Mouse (Mus musculus) testis, postnatal 10 days (tissue): ENCODE data around the gene Il10rb.

Source experiments
- DNase-seq: peaks from one replicate; pipeline ENCODE4 v3.0.0; 2021; ENCODE audit warnings: low spot score

The Il10rb gene

DNA sequence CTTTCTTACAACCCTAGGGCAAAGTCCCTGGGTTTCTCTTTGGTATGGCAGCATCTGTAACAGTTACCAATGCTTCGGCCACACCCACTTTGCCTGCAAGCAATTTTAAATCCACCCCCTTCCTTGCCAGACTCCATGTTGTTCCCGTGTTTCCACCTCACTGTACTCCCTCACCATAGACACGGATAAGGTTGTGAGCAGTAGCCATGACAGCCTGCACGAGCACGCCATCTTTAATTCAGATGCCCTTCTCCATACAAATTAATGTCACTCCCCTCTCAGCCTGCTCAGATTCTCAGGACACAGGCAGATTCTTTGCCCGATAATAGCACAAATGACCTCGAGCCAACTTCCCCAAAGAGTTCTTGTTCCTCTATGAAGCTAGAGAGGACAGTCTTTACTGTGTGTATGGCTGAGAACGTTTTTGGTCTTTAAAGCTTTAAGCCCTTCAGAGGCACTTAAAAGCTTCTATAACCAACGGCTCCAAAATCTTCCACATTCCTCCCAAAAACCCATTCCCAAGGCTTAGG is 23.6 kb upstream of the Il10rb start:
- no peak for DNase-seq

DNA sequence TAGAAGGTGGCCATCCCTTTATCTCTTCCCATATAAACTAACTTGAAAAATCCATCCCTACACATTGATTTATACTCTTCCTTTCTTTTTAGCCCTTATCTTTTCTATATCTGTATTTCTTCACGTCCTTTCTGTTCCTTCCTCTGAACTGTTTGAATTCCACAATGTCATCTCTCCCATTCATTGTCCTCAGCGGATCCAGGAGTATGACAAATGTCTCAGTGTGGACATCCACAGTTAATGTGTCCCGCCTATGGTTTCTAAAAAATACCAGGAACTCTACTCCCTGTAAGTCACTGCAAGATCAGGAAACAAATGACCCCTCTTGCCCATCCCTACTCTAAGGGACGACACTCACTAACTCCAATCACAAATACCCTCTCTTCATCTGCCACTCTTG is 21.7 kb upstream of the Il10rb start:
- no peak for DNase-seq

DNA sequence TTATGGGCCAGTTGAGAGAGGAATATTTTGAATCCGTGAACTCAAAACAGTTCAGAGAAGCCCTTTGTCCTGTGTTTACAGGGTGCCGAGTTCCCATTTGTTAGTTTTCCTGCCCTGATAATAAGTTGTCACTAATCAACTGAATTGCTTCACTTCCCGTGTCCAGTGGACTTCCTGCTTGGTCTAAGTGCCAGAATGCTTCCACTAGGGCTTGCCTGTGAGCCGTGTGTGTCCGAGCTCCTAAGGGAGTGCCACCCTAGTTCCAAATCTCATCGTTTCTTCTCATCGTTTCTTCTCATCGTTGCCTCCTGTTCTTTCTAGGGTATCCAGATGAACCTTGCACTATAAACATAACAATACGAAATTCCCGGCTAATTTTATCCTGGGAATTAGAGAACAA is 20.3 kb upstream of the Il10rb start:
- DNase-seq, result no peak

DNA sequence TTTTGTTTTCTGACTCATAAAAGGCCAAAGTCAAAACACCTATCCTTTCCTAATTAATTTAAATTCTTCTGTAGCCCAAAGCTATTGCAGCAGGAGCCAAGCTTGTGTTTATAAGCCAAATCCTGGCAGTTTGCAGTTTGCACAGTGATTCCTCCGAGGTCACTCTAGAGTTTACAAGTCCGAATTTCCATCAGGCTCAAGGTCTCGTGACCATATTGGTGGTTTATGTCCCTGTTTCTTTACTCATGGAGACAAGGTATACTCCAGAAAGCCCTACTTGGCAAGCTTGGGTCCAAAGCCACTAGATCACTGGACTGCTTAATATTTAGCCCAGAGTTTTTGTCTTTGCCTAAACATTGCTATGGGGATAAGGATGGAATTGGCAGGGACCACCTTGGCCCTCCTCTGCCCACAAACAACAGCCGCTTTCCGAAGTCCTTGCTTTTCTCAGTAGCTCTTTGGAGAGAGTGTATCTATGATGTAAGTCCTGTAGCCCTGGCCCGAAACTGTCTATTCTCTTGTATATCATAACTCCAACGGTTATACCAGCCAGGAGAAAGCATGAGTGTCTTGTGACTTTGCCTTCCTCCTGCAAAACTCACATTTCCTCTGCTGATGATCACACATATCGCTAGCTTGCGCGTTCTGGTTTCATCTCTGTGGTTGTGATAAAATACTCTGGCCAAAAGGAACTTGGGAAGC is 19.4 kb upstream of the Il10rb start:
- DNase-seq, result no peak

DNA sequence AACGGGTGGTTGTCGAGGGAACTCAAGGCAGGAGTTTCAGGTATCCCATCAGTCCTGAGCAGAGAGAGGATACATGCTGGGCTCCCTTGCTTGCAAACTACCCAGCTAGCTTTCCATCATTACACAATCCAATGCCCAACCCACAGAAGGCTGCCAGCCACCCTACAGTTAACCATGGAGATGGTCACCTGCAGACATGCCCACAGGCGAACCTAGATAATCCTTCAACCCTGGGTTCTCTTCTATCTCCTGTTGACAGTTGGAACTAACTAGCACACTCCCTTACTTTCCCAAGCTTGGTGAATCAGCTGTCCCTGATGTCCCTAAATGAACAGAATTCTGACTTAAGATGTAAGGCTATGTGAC is 18.9 kb upstream of the Il10rb start:
- no peak for DNase-seq

DNA sequence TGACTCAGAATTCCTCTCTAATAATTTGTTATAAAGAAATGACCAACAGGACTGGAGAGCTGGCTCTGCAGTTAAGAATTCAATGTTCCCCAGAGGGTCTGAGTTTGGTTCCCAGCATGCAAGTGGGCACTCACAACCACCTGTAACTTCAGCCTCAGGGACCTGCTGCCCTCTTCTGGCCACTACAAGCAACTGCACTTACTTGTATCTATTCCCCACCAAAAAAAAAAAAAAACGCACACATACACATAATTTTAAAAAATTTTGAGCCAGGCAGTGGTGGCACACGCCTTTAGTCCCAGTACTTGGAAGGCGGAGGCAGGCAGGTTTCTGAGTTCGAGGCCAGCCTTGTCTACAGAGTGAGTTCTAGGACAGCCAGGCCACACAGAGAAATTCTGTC is 15.9 kb upstream of the Il10rb start:
- DNase-seq, result no peak

DNA sequence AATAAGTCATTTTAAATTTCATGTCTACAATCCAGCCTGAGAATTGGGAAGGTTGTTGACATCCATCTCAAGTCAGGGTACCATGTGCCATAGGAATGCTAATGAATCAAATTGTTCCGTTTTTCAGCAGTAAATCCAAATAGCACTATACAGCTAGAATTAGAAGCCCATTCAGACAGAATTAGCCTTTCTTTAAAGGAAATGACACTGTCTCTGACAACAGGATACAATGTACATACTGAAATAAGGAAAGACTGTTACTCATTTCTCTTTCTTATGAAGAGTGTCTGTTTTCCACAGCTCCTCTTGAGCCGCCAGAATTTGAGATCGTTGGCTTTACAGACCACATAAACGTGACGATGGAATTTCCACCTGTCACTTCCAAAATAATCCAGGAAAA is 14.5 kb upstream of the Il10rb start, which contains the start of gene Gm21970:
Gm21970 (plus strand) TSS at position 301 of the 400 bp plus-strand sequence.
- DNase-seq, result no peak

DNA sequence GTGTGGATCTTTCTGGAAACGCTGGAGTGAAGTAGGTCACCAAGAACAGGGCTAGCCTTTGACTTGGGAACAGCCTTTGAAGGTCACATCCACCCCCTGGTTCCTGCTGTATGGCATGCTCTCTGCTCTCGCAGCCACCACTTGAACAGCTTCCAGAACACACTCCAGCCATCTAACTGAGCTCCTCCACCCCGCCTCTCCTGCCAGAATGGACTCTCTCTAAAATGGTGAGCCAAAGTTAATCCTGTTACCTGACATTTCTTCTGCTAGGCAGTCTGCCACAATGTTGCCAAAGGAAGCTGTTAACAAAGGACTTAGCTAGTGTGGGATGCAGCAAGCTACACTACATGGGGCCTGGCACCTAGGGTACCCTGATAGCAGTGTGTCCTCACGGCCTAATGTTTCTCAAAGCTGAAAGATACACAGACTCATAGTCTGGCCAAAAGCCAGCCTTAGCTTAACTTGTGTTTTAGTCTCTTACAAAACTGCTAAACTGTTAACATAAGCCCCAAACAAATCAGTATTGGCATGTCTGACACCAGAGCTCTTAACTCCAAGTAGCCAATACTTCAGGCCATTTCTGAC is 11.0 kb upstream of the Il10rb start:
- no peak for DNase-seq

DNA sequence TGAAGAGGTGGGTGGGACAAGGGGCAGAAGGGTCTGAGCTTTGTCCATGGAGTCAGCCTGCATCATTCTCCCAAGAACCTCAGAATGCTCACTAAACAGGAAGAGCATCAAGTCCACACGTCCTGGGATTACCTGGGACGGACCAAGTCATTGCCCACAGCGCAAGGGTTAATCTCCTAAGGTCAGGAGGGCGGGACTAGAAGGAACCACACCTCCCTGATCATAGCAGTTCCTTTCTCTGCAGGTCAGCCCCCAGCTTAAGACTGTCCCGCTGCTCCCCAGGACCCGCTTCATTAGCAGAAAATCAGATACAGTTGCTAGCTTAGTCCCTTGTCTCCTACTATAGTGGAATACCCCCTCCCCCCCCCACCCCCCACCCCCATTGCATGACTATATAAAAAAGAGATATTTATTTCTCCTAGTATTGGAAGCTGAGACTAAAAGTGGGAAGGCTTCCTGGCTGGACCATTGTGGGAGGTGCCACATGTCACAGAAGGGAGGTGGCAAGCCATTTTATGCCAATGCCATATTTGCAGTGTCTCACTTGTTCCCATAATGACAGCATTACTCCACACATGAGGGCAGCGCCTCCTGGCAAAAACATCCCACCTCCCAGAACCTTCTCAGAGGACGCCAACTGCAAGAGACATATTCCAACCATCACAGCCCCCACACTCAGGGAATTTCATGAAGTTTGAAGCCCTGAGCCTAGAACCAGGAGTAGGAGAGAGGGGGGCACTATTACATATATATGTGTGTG is 10.2 kb upstream of the Il10rb start:
- DNase-seq, result no peak

DNA sequence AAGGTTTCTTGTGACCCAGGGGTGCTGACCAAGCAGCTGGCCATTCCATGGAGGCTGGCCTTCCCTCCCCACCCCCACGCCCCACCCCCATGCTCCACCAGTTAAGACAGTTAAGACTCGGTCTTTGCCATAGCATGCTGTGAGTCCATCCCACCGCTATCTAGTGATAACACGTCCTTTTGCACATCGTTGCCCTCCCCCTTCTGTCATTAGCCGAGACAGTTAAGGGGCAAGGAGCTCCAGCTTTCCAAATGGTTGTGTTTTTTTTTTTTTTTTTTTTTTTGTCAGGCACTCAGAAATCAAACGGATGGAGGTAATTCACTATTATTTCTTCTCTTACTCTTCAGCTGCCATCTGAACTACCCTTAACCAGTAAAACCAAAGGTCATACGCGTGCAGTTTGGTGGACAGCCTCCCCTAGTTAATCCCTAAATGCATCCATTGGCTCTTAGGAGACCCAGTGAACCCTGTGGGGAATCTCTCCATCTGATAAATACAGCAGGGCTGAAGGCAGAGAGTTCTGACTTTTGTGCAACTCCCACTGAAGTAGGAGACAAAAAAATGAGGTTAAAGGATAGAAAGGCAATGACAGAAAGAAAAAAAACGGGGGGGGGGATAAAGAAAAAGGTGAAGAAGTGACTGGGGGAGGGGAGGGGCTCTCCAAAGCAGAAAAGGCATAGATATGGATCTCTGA is 9.0 kb upstream of the Il10rb start:
- no peak for DNase-seq

DNA sequence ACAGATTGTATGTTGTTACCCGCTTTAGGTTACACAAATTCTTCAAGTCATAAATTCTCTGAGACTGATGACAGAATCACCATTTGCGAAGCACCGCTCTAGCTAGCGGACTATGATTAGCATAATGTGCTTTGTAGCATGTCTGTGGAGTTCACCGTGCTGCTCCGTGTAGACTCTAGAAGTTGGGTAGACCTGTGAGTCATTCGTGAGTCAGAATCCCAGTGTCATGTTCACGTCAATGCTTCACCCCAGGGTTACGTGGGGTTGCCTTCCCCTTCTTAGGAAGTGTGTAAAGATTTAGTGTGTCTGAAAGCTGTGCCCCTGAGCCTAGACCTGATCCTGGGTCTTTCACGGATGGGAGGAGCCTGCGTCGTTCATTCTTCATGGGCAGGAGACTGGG is 7.9 kb upstream of the Il10rb start:
- no peak for DNase-seq

DNA sequence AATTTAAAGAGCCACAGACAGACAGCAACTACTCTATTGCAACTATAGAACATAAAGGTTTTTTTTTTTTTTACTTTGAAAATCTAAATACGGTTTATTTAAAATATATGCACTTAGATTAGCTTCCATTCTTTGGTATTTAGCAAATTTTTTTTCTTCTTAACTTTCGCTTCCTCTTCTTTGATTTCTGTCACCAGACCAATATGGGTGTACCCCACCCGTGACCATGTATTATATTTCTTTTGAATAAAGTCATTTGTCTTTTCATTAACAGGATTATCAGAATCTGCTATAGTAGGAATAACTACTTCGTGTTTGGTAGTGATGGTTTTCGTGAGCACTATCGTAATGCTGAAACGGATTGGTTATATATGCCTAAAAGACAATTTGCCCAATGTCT is 7.0 kb upstream of the Il10rb start:
- no peak for DNase-seq

DNA sequence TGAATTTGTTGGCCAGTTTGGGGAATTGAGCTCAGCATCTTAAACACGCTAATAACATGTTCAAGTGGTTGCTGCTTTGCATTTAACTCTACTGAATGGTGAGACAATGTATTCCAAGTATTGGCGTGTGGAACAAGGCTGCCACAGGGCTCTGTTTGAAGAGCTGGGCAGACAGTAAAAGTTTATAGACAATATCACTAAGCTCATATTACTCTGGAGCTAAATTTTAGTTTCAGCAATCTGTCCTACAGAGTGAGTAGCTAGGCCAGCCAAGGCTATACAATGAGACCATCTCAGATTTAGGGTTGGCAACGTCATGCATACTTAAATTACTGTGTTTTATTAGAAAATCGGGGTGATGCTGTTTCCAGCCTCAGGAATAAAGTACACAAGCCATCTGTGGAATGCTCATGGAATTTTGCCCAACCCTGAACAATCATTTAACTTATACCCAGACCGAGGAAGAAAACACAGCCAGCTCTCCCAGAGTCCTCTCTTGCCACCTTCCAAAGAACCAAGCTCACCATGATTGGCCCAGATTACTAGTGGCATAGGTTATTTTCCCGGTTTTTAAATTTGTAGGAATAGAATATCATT is 4.3 kb upstream of the Il10rb start:
- DNase-seq, result no peak

DNA sequence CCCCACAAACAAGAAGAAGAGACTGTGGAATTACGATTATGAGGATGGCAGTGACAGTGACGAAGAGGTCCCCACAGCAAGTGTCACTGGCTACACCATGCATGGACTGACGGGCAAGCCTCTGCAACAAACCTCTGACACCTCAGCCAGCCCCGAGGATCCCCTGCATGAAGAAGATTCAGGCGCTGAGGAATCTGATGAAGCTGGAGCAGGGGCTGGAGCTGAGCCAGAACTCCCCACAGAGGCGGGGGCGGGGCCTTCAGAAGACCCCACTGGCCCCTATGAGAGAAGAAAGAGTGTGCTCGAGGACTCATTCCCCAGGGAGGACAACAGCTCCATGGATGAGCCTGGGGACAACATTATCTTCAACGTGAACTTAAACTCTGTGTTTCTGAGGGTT is 2.2 kb upstream of the Il10rb start:
- DNase-seq, result peak; percentile 58

DNA sequence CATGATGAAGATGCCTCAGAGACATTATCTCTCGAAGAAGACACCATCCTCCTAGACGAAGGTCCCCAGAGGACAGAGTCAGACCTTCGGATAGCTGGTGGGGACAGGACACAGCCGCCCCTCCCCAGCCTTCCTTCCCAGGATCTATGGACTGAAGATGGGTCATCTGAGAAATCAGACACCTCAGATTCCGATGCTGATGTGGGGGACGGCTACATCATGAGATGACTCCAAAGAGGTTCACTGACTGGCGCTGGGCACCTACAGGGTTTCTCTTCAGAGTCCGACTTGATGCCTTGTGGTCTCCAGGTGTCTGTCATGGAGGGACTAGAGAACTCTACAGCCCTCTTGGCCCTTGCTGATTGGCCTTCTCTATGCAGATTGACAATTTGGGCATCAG is 1.8 kb upstream of the Il10rb start:
- no peak for DNase-seq

DNA sequence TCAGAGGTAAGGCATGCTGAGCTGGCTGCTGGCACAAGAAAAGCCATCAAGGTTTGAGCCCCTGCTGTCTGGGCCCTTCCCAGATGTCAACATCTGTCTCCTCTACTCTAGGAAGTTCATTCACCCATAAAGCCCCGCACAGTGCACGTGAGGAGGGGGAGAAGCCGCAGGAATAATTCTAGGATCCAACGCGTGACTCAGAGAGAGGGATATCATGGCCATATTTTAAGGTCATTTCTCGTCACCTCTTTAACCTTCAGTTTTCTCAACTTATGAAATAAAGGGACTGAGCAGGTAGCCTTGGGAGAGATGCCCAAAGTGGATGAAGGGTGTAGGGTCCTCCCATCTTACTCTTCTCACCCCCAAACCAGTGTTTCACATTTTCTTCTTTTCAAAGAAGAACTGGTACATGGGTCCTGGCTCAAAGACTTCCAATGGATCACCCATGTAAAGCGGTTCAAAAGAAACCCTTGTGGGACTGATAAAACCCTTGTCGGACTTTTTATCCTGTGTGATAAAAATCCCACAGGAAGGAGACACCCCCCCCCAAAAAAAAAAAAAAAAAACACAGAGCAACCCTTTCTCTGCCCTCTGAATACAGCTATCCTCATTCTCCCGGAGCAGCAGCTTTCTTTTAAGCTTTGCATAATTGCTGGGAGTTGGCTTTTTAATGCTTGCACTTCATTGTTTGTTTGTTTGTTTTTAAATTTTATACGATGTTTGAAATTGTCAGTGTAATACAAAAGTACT is 961 bp upstream of the Il10rb start:
- DNase-seq, result no peak

DNA sequence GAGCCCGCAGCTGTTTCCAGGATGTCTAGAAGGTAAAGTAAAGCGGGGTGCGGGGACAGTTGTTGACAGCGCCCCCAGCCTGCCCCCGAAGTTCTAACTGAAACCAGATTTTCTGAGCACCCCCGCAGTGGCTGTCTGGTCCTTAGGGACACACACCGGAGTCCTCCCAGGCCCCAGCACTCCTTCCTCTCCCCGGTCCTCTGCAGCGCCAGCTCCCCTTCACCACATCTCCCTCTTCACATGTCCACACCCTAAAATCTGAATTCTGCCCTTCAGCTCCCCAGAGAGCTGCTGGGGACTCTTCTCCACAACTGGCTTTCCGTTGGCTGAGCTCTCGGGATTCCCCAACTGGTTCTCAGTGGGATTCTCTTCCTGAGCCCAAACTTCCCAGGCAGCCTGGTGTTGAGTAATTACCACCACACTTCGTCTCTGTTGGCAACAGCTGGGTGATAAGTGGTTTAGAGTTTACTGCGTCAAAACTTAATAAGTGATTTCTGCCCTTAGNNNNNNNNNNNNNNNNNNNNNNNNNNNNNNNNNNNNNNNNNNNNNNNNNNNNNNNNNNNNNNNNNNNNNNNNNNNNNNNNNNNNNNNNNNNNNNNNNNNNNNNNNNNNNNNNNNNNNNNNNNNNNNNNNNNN is 739 bp downstream of the Il10rb start:
- no peak for DNase-seq

DNA sequence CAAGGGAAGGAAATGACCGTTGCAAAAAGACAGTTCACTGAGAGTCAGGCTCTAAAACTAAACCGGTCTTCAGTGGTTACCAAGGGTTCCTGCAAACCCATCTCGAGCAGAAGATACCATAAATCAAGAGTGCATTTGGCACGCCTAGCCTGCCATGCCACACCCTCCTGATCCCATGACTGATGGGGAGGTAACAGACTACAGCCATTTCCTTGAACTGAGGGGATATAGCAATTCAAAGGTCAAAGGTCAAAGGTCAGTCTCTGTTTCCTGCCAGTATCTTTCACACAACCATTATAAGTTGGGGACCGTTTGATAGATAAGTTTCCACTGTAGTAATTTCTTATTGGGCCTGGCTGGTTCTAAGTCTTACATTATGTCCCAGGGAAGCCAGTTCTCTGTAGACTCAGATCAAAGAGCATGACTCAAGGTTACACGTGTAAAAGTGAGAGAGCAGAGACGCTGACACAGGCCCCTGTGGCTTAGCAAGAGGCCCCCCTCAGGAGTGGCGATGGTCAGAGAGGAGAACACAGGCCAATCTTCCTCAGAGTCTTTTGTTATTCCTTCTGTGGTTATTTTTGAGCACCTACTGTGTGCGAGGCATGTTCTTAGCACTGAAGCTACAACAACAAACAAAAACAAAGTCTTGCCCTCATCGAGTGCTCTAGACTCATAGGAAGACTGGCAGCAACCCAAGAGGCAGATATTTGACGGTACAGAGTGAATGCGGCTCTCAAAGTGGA is 7.3 kb downstream of the Il10rb start:
- no peak for DNase-seq

DNA sequence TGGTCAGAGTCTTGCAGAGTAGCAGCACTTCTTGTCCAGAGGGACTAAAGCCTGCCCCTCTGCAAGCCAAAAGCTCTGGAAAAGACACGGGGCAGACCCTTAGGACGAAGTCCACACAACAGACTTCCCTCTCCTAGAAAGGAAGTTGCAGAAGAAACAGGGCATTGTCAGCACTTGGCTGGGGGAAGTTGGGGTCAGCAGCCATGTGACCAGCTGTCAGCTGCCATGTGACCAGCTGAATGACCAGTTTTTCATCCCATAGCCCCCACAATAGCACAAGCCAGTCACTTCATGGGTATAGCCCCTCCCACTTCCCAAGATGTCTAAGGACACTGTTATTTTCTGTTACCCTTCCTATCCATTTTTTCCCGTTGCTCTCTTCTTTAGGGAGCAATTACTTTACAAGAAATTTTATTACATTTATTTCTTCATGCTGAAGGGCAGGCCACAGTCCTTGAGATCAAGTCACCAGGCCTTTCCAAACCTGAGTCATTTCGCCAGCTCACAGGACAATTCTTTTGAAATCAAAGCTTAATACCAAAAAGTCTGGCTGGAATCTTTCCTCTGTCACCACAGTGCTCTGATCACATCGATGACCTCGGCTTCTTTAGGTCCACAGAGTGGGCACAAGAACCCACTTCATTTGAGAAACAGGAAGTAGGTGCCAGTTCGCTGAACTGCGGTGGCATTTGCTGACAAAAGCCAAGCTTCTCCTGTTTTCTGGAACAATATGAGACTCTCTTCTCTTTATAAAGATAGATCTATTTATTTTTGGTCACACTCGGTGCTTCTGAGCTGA is 9.6 kb downstream of the Il10rb start:
- no peak for DNase-seq
